Mouse (Mus musculus): ENCODE results near the gene Emc3. TPM values are rescaled to one million over a fixed set of nuclear protein-coding genes. Genes with fewer than 3 reads are reported as not detected.

Emc3 gene
- total RNA-seq, 2 experiments from 2014 or later, result 50.3 to 66.7 TPM

Small RNA genes lying within 50 kb of the gene (microRNA-seq; reads per million reads assigned to microRNA genes)
- gene Gm23365 (ENCODE audit: borderline replicate concordance in 2 of 2), result 0 reads per million in 2 experiments

Other genes starting within 250 kb of the Emc3 start
- not detected for gene Cpne9, start 249.3 kb downstream of the Emc3 start, total RNA-seq (2021)
- gene Brpf1, start 224.5 kb downstream of the Emc3 start, total RNA-seq (2021), result 1 to 10 TPM; 7.8 to 8.3 TPM
- 1 to 10 TPM; 4.0 to 6.0 TPM for gene Ogg1, start 204.7 kb downstream of the Emc3 start, total RNA-seq (2021)
- gene Camk1, start 187.7 kb downstream of the Emc3 start, total RNA-seq (2021), result 10 to 100 TPM; 29.7 to 36.4 TPM
- 10 to 100 TPM; 14.0 to 14.4 TPM for gene Tada3, start 153.8 kb downstream of the Emc3 start, total RNA-seq (2021)
- gene Arpc4, start 153.5 kb downstream of the Emc3 start, total RNA-seq (2021), result 10 to 100 TPM; 48.4 to 55.3 TPM
- gene Ttll3, start 142.4 kb downstream of the Emc3 start, total RNA-seq (2021), result 1 to 10 TPM; 1.6 to 1.7 TPM
- gene Rpusd3, start 112.3 kb downstream of the Emc3 start, total RNA-seq (2021), result 1 to 10 TPM; 8.0 to 9.7 TPM
- 10 to 100 TPM in 1 of 2 experiments, 1 to 10 TPM in 1; 1.1 to 67.8 TPM for gene Cidec, start 95.9 kb downstream of the Emc3 start, total RNA-seq (2021)
- gene Jagn1, start 89.1 kb downstream of the Emc3 start, total RNA-seq (2021), result 10 to 100 TPM; 27.6 to 29.8 TPM
- under 1 TPM in 1 of 2 experiments, not detected in 1; 0.16 TPM for gene Il17re, start 73.2 kb downstream of the Emc3 start, total RNA-seq (2021)
- gene Il17rc, start 60.2 kb downstream of the Emc3 start, total RNA-seq (2021), result 1 to 10 TPM; 6.0 to 8.0 TPM
- 10 to 100 TPM; 39.3 to 50.6 TPM for gene Creld1, start 48.4 kb downstream of the Emc3 start, total RNA-seq (2021)
- gene Prrt3, start 29.7 kb downstream of the Emc3 start, total RNA-seq (2021), result under 1 TPM in 1 of 2 experiments, not detected in 1; 0.08 TPM
- under 1 TPM; 0.41 to 0.56 TPM for gene Fancd2, start within 50 bp of the Emc3 start, total RNA-seq (2021)
- not detected for gene Fancd2os, start 69.1 kb upstream of the Emc3 start, total RNA-seq (2021)
- 10 to 100 TPM; 37.1 to 40.7 TPM for gene Brk1, start 73.1 kb upstream of the Emc3 start, total RNA-seq (2021)
- 1 to 10 TPM; 4.4 to 6.2 TPM for gene Vhl, start 92.3 kb upstream of the Emc3 start, total RNA-seq (2021)
- gene Irak2, start 106.8 kb upstream of the Emc3 start, total RNA-seq (2021), result 1 to 10 TPM; 3.0 to 4.7 TPM
- 10 to 100 TPM; 28.8 to 31.6 TPM for gene Tatdn2, start 165.4 kb upstream of the Emc3 start, total RNA-seq (2021)
- not detected for gene Ghrl, start 188.2 kb upstream of the Emc3 start, total RNA-seq (2021)
- 10 to 100 TPM; 62.4 to 67.2 TPM for gene Sec13, start 209.1 kb upstream of the Emc3 start, total RNA-seq (2021)

All from gastrocnemius, postnatal 25 days (tissue).